Mouse (Mus musculus): ENCODE measurements around the gene Foxg1.

- TF ChIP-seq POLR2A (IDR thresholded peaks at IDR 0.05; ENCODE audit: insufficient read depth, low read depth, low read length) (no peak), CTCF (IDR thresholded peaks at IDR 0.05; ENCODE audit: insufficient read depth, low read depth, low read length) (no peak)
Measured at GRCm38 (mm10) chr12:49401796-49402130, 19.3 kb downstream of the Foxg1 start.

Measured in olfactory bulb, adult 2 months (tissue).